Mouse (Mus musculus) adrenal gland, adult (tissue): Measurements from ENCODE around the gene Sez6.

Source experiments
- DNase-seq, 2 experiments: peaks; one replicate each; pipeline ENCODE4 v3.0.0; 2022 to 2023; ENCODE audit warnings: low spot score in 1 of 2; ENCODE audit not compliant: inconsistent age in 2 of 2

The Sez6 gene

DNA sequence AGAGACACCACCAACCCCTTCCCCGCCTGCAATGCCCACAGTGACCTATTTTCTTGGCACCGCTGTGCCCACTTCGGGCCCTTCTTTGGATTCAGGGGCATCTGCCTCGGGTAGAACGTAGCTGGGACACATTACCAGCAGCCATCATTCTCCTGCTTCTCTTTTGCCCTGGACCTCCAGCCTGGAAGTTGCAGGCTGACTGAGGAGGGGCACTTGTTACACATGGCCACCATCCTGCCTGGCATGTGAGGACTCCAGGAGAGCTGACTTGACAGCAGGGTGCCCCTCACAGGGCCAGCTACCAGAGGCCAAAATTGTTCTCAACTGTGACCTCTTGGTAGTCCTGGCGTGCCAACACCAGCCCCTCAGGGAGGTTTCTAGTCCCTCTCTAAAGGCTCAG, 47.6 kb downstream of the Sez6 start:
- DNase-seq = no peak

- no peak for DNase-seq
Measured at GRCm38 (mm10) chr11:77979221-77979809, 48.7 kb downstream of the Sez6 start.

DNA sequence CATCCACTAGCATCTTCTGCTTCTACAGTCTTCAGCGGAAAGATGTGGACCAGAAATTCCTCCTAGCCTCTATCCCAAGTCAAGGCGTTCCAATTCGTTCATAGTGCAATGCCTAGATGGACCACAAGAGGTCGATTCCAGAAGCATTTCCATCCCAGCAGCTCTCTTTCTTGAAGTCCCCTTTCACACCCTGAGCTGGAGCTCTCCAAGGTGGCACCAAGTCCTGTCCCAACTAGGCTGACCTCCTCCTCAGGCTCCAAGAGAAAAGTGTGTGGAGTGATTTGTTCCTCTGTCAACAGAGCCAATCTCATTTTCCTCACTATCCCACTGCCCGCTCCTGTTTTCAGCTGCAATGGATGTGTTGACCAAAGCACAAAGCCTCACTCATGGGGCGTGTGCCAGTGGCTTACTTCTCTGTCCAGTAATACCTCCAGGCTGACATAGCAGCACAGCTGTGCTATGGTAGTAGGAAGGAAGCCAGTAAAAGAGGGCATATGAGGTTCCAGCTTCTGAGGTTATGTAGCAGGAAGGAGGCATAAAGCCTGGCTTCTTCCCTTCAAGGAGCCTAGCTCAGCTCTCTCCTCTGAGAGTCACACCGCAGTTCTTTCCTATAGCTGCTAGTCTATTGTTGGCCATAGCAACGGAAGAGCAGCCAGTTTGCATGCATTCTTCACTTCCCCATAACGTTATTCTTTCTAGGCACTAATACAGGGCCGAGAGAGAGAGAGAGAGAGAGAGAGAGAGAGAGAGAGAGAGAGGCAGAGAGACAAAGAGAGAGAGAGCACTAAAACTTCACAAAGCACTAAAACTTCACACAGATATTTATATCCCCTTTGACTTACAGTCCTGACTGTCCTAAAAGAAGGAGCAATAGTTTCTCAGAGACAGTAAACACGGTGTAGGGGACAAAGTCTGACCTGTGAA, 49.9 kb downstream of the Sez6 start:
- DNase-seq = peak; percentile 61 to 87

GRCm38 (mm10) chr11:77981609-77982440, 51.2 kb downstream of the Sez6 start:
- DNase-seq = peak; percentile 96 to 98

DNA sequence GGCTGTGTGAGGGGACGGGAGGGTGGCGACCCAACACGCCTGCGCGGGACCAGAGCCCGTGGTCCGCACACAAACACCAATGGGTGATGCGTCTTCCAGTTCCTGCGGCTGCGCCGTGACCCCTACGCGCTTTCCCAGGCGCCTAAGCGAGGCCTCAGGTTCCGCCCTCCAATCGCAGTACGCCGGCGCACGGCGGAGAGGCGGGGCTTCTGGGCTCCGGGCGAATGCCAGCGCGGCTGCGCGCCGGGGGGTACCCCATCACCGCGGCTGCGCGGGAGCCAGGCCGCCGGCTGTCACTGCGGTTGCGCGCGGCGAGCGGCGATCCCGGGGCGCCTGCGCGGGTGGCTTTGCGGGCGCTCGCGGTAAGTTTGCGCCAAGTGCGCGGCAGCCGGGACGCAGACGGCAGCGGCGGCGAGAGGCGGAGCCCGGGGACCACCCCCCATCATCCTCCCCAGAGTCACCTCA, 51.9 kb downstream of the Sez6 start, which contains the start of gene Phf12:
Gene Phf12, plus strand, starts transcription at position 314 of the 465 bp plus-strand sequence.
- DNase-seq = peak; percentile 100

DNA sequence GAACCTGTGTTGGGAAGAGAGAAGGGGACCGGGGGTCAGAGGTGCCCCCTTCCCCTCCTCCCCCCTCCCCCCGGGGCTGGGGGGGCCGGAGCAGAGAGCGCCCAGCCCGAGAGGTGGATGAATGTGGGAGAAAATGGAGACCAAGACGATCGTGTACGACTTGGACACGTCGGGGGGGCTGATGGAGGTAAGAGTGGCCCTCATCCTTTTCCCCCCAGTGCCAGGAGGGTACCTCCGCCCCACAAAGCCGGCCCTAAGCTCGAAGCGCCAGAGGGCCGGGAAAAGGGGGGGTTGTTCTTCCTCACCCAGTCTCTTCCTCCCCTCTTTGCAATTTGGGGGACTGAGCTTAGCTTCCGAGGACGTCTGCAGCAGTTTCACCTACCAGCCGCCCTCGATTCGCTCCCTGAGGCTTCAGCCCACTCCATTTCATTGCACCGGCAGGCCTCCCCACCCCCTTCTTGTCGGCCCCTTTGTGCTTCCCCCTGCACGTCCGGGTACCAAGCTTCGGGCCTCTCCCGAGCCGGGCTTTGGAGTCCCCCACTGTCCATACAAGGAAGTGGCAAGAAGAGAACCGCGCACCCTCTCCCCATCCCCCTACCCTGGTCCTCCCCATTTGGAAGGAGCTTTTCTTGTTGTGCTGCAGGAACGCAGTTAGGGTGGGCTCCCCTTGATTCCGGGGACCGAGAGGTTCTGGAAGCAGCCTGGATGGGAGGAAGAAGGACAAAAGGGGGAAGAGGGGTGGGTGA, 52.8 kb downstream of the Sez6 start:
- peak; percentile 72 to 89 for DNase-seq

DNA sequence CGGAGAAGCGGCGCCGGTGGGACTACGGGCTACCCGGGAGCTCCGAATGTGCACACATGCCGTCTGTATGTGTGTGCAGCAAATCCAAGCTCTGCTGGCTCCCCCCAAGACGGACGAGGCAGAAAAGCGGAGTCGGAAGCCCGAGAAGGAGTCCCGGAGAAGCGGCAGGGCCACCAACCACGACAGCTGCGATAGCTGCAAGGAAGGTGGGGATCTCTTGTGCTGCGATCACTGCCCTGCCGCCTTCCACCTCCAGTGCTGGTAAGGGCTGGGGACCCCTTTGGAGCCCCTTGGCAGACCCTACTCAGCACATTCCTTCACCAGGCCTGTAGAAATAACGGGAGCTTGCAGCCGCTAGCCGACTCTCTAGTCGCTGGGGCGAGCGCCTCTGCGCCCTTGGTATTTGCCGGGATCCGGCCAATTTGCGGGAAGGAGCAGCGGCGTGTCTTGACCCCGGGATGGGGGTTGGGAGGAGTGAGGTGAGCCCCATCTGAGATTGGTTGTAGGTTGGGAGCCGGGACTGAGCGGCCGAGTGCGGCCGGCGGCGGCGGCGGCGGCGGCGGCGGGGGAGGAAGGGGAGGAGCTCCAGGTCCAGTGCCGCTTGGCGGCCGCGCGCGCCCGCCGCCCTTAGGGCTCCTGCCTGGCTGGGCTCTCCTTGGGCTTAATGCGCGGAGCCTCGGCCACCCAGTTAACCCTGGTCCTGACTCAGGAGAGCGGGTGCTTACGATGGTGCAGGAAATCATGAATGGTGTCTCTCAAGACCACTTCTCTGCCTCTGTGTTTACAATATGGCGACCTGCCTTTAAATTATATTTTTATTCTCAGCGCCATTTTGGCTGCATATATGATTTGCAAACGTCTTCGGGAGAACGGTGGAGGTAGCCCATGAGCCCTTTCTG, 53.6 kb downstream of the Sez6 start:
- peak; percentile 80 to 95 for DNase-seq

- peak in 1 of 2 experiments; percentile 71 for DNase-seq
Measured at GRCm38 (mm10) chr11:77984836-77985231, 54.2 kb downstream of the Sez6 start.

DNA sequence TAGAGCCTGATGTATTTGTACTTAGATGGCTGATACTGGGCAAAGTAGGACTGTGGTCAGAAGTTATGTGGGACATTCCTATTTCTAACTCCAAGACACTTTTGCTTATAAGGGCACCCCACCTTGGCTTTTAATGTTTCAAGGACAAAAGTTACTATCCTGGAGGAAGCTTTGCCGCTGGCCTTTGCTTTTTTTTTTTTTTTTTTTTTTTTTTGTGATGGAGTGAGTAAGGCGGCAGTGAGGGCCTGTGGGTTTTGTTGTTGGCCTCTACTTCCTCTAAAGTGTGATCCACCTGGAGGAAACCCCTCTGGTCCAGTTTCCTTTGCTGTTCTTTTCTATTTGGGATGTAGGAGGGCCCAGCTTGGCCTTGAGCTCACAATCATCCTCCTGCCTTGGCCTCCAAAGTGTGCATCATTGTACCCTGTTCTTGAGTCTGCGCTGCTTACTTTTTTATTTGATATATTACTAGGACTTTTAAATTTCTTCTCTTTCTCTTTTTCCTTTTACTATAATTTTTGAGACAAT, 55.0 kb downstream of the Sez6 start:
- DNase-seq = peak in 1 of 2 experiments; percentile 54

- no peak for DNase-seq
Measured at GRCm38 (mm10) chr11:77989071-77989690, 58.6 kb downstream of the Sez6 start.

DNA sequence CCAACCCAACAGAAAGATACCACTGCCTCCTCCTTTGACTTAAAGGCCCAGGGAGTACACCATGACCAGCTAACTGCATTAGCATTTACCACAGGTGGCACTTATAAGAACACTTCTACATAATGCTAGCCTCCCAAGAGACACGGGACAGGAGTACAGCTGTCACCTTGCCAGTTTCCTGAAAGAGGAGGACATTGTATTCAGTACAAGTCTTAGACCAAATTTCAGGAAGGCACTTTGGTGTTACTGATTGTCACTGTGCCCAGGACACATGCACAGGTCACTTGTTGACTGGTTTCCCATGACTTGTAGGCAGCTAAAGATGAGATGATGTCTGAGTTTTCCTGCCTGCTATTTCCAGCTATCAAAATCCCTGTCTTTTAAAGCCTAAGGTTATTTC, 65.0 kb downstream of the Sez6 start:
- no peak for DNase-seq

DNA sequence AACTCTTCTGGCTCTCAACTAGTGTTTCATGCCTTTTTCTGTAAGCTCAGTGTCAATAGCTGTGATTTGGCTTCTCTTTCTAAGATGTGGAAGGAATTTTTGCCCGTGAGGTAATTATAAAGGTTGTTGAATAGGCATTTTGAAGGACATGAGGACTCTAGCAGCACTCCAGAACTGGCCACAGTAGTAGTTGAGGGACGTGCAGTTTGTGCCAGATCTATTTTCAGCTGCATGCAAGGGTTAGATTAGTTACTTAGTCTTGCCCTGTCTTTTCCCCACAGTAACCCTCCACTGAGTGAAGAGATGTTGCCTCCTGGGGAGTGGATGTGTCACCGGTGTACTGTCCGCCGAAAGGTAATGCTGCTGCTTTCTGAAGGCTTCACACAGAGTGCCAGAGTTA, 75.8 kb downstream of the Sez6 start:
- no peak for DNase-seq

DNA sequence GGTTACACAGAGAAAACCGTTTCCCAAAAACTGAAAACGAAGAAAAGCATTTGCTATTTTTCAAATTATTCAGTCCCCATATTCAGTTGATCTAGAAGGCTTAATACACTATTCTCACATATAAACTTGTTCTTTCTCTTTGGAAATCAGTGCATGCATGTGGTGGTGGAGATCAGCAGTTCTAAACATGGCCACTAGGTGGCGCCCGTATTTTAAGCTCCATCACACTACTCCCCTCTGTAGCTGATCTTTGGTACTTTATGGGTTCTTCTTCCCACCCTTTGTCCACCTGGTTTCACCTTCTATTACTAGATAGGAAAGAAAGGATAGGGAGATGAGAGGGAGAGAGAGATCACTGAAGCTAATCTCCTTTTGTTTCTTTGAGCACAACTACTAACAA, 89.1 kb downstream of the Sez6 start:
- peak; percentile 59 to 91 for DNase-seq

GRCm38 (mm10) chr11:78023607-78024006, 93.0 kb downstream of the Sez6 start:
- peak in 1 of 2 experiments; percentile 60 for DNase-seq
